Mouse (Mus musculus) forebrain, embryonic 13.5 days (tissue): ENCODE measurements around the gene Iqsec1. TPM values are rescaled to one million over a fixed set of nuclear protein-coding genes. Genes with fewer than 3 reads are reported as not detected.
A peak's percentile ranks its signal among the peaks of the same experiment; 100 is the strongest.

Source experiments
- ATAC-seq: fragments of 200-750 bp; cut with Nextera tagmentation; 2 replicates; pipeline ENCODE4 v1.8.0; 2017
- H3K27ac ChIP-seq: fragments of 300-500 bp; sonication (generic); 2 replicates; pipeline ENCODE4 v1.5.1; 2015; ENCODE audit warnings: inconsistent platforms, mild to moderate bottlenecking, moderate library complexity
- H3K27me3 ChIP-seq: fragments of 300-500 bp; sonication (generic); 2 replicates; pipeline ENCODE4 v1.6.1; 2015; ENCODE audit warnings: mild to moderate bottlenecking, inconsistent platforms
- H3K36me3 ChIP-seq: fragments of 300-500 bp; sonication (generic); 2 replicates; pipeline ENCODE4 v1.6.1; 2015; ENCODE audit warnings: mild to moderate bottlenecking, inconsistent platforms; ENCODE audit not compliant: poor library complexity, severe bottlenecking
- H3K4me1 ChIP-seq: fragments of 300-500 bp; sonication (generic); 2 replicates; pipeline ENCODE4 v1.6.1; 2015; ENCODE audit warnings: inconsistent platforms
- H3K4me2 ChIP-seq: fragments of 300-500 bp; sonication (generic); 2 replicates; pipeline ENCODE4 v1.6.1; 2015; ENCODE audit warnings: inconsistent platforms, mild to moderate bottlenecking, moderate library complexity
- H3K4me3 ChIP-seq: fragments of 300-500 bp; sonication (generic); 2 replicates; pipeline ENCODE4 v1.5.1; 2015; ENCODE audit warnings: mild to moderate bottlenecking, inconsistent platforms
- H3K9ac ChIP-seq: fragments of 300-500 bp; sonication (generic); 2 replicates; pipeline ENCODE4 v1.6.1; 2015; ENCODE audit warnings: mild to moderate bottlenecking, inconsistent platforms
- H3K9me3 ChIP-seq: fragments of 300-500 bp; sonication (generic); replicated peaks from 2 replicates; pipeline ENCODE4 v1.6.1; 2016; ENCODE audit warnings: inconsistent platforms
- WGBS: fragments of 180-500 bp; shearing (Covaris S2); methylation state at CpG from one replicate; pipeline ENCODE4 v1.1.7; 2015; 5-methylcytosine and 5-hydroxymethylcytosine counted together
- polyA plus RNA-seq: library from polyadenylated mRNA; unstranded; fragments of >200 nt; fragmentation: Nextera tagmentation; extraction: Ambion mirVana; gene quantifications from 2 replicates; pipeline ENCODE4 v1.2.1, GENCODE M21; 2015

Gene Iqsec1
- polyA plus RNA-seq, 1 experiment from 2014 or later: 10.0 TPM

GRCm38 (mm10) chr6:90823322-90823721 lies 165.2 kb downstream of the Iqsec1 start:
- no peak overlapping the region for H3K4me3 ChIP-seq
- ATAC-seq: no peak
- H3K9ac ChIP-seq: no peak overlapping the region
- 59% methylated on average over 4 of the region's 4 CpGs for WGBS
- no peaks in the 10 kb centered on the region for H3K9me3 ChIP-seq
- no peaks in the 10 kb centered on the region for H3K36me3 ChIP-seq
- H3K4me2 ChIP-seq: no peak overlapping the region
- H3K27me3 ChIP-seq: no peaks in the 10 kb centered on the region
- H3K27ac ChIP-seq: no peak overlapping the region
- H3K4me1 ChIP-seq: peaks cover 18% of the 10 kb centered on the region

GRCm38 (mm10) chr6:90821916-90822602 lies 166.4 kb downstream of the Iqsec1 start:
- H3K4me2 ChIP-seq: no peak overlapping the region
- ATAC-seq: peak; percentile 73
- no peaks in the 10 kb centered on the region for H3K9me3 ChIP-seq
- no peaks in the 10 kb centered on the region for H3K27me3 ChIP-seq
- peak overlapping the region; percentile 55 for H3K27ac ChIP-seq
- no peak overlapping the region for H3K4me3 ChIP-seq
- H3K36me3 ChIP-seq: no peaks in the 10 kb centered on the region
- H3K9ac ChIP-seq: no peak overlapping the region
- peaks cover 18% of the 10 kb centered on the region for H3K4me1 ChIP-seq
- 19% methylated on average over 4 of the region's 4 CpGs for WGBS

GRCm38 (mm10) chr6:90819880-90820279 lies 168.6 kb downstream of the Iqsec1 start:
- Histone ChIP-seq H3K9me3 (no peaks in the 10 kb centered on the region), H3K4me3 (no peak overlapping the region), H3K9ac (no peak overlapping the region), H3K27me3 (no peaks in the 10 kb centered on the region), H3K4me2 (no peak overlapping the region), H3K4me1 (peaks cover 18% of the 10 kb centered on the region), H3K27ac (no peak overlapping the region), H3K36me3 (no peaks in the 10 kb centered on the region)
- 53% methylated on average over 2 of the region's 2 CpGs for WGBS
- ATAC-seq: no peak

- no peak overlapping the region for H3K4me2 ChIP-seq
- no peak overlapping the region for H3K4me3 ChIP-seq
- no peaks in the 10 kb centered on the region for H3K36me3 ChIP-seq
- H3K4me1 ChIP-seq: peaks cover 18% of the 10 kb centered on the region
- ATAC-seq: no peak
- no peaks in the 10 kb centered on the region for H3K27me3 ChIP-seq
- H3K27ac ChIP-seq: no peak overlapping the region
- WGBS: no CpG with 5 or more reads among the region's 4 CpGs
- H3K9ac ChIP-seq: no peak overlapping the region
- no peaks in the 10 kb centered on the region for H3K9me3 ChIP-seq
These were observed 169.5 kb downstream of the Iqsec1 start for GRCm38 (mm10) chr6:90818956-90819355.

- H3K9me3 ChIP-seq: no peaks in the 10 kb centered on the region
- WGBS: 76% methylated on average over 3 of the region's 3 CpGs
These were observed 171.9 kb downstream of the Iqsec1 start for GRCm38 (mm10) chr6:90816551-90816950.

GRCm38 (mm10) chr6:90815341-90815740 lies 173.1 kb downstream of the Iqsec1 start:
- ATAC-seq: no peak
- H3K36me3 ChIP-seq: no peaks in the 10 kb centered on the region
- H3K4me2 ChIP-seq: no peak overlapping the region
- H3K27me3 ChIP-seq: no peaks in the 10 kb centered on the region
- H3K4me1 ChIP-seq: peaks cover 16% of the 10 kb centered on the region
- no peak overlapping the region for H3K27ac ChIP-seq
- no peak overlapping the region for H3K9ac ChIP-seq
- H3K9me3 ChIP-seq: no peaks in the 10 kb centered on the region
- no peak overlapping the region for H3K4me3 ChIP-seq
- 73% methylated on average over 3 of the region's 3 CpGs for WGBS

More at GRCm38 (mm10) chr6:90816551-90816950, 171.9 kb downstream of the Iqsec1 start:
- ATAC-seq: no peak
- Histone ChIP-seq H3K4me2 (no peak overlapping the region), H3K27me3 (no peaks in the 10 kb centered on the region), H3K36me3 (no peaks in the 10 kb centered on the region), H3K4me3 (no peak overlapping the region), H3K9ac (no peak overlapping the region), H3K4me1 (peaks cover 7% of the 10 kb centered on the region), H3K27ac (no peak overlapping the region)

GRCm38 (mm10) chr6:90813526-90813925 lies 175.0 kb downstream of the Iqsec1 start:
- 87% methylated on average over 1 of the region's 1 CpGs for WGBS
- Histone ChIP-seq H3K4me1 (peaks cover 32% of the 10 kb centered on the region), H3K9me3 (no peaks in the 10 kb centered on the region), H3K36me3 (no peaks in the 10 kb centered on the region), H3K9ac (no peak overlapping the region), H3K27me3 (no peaks in the 10 kb centered on the region), H3K27ac (no peak overlapping the region), H3K4me2 (no peak overlapping the region), H3K4me3 (no peak overlapping the region)
- no peak for ATAC-seq

- Histone ChIP-seq H3K4me1 (peaks cover 42% of the 10 kb centered on the region), H3K36me3 (no peaks in the 10 kb centered on the region), H3K9ac (no peak overlapping the region), H3K9me3 (no peaks in the 10 kb centered on the region), H3K27me3 (no peaks in the 10 kb centered on the region), H3K4me3 (no peak overlapping the region), H3K4me2 (no peak overlapping the region), H3K27ac (no peak overlapping the region)
- no peak for ATAC-seq
- 90% methylated on average over 8 of the region's 8 CpGs for WGBS
These were observed 175.9 kb downstream of the Iqsec1 start for GRCm38 (mm10) chr6:90812584-90812983.

- no peak overlapping the region for H3K9ac ChIP-seq
- ATAC-seq: no peak
- no peak overlapping the region for H3K4me2 ChIP-seq
- H3K4me3 ChIP-seq: no peak overlapping the region
- H3K4me1 ChIP-seq: peaks cover 47% of the 10 kb centered on the region
- H3K27me3 ChIP-seq: no peaks in the 10 kb centered on the region
- no peak overlapping the region for H3K27ac ChIP-seq
- H3K36me3 ChIP-seq: no peaks in the 10 kb centered on the region
- 73% methylated on average over 3 of the region's 3 CpGs for WGBS
- no peaks in the 10 kb centered on the region for H3K9me3 ChIP-seq
These were observed 176.4 kb downstream of the Iqsec1 start for GRCm38 (mm10) chr6:90812072-90812471.

GRCm38 (mm10) chr6:90810576-90810975 lies 177.9 kb downstream of the Iqsec1 start:
- Histone ChIP-seq H3K9me3 (no peaks in the 10 kb centered on the region), H3K4me2 (peak overlapping the region; percentile 64), H3K4me1 (peaks cover 54% of the 10 kb centered on the region), H3K27me3 (no peaks in the 10 kb centered on the region), H3K36me3 (no peaks in the 10 kb centered on the region), H3K9ac (no peak overlapping the region), H3K4me3 (peak overlapping the region; percentile 41; the same call in 1 of the 2 replicates), H3K27ac (no peak overlapping the region)
- WGBS: 53% methylated on average over 1 of the region's 1 CpGs
- ATAC-seq: peak; percentile 14

- H3K9ac ChIP-seq: peak overlapping the region; percentile 47
- H3K9me3 ChIP-seq: no peaks in the 10 kb centered on the region
- H3K27me3 ChIP-seq: no peaks in the 10 kb centered on the region
- peaks cover 54% of the 10 kb centered on the region for H3K4me1 ChIP-seq
- H3K36me3 ChIP-seq: no peaks in the 10 kb centered on the region
- ATAC-seq: peak; percentile 90
- under 1% methylated on average over 22 of the region's 22 CpGs for WGBS
- H3K4me2 ChIP-seq: peak overlapping the region; percentile 64
- H3K27ac ChIP-seq: 0 out of 2 replicates have a peak overlapping the region, but pooled peaks have one; percentile 3
- peak overlapping the region; percentile 41 for H3K4me3 ChIP-seq
These were observed 178.5 kb downstream of the Iqsec1 start for GRCm38 (mm10) chr6:90809960-90810362.

GRCm38 (mm10) chr6:90809077-90809840 lies 179.2 kb downstream of the Iqsec1 start:
- Histone ChIP-seq H3K36me3 (no peaks in the 10 kb centered on the region), H3K4me2 (peak overlapping the region; percentile 64), H3K27me3 (no peaks in the 10 kb centered on the region), H3K9me3 (no peaks in the 10 kb centered on the region), H3K4me1 (peaks cover 54% of the 10 kb centered on the region), H3K4me3 (peak overlapping the region; percentile 41), H3K27ac (peak overlapping the region; percentile 3; the same call in 1 of the 2 replicates), H3K9ac (peak overlapping the region; percentile 47)
- peak; percentile 2; the same call in 1 of the 2 replicates for ATAC-seq
- WGBS: 49% methylated on average over 11 of the region's 11 CpGs
